Mouse (Mus musculus): ENCODE measurements at regions not wholly inside any gene's neighbourhood (a gene's known extent, or its start where the extent isn't known, plus 50 kb on each side); places are given as distances from the start of the nearest gene placed in this dataset.

- peak; percentile 58; the same call in 1 of the 2 replicates for ATAC-seq (ENCODE audit: low TSS enrichment)
These were observed 142.8 kb downstream of the Ets2 start for GRCm38 (mm10) chr16:95844691-95845090.

GRCm38 (mm10) chr16:95842766-95843165 is 140.9 kb downstream of the Ets2 start:
- ATAC-seq (ENCODE audit: low TSS enrichment) = no peak

DNA sequence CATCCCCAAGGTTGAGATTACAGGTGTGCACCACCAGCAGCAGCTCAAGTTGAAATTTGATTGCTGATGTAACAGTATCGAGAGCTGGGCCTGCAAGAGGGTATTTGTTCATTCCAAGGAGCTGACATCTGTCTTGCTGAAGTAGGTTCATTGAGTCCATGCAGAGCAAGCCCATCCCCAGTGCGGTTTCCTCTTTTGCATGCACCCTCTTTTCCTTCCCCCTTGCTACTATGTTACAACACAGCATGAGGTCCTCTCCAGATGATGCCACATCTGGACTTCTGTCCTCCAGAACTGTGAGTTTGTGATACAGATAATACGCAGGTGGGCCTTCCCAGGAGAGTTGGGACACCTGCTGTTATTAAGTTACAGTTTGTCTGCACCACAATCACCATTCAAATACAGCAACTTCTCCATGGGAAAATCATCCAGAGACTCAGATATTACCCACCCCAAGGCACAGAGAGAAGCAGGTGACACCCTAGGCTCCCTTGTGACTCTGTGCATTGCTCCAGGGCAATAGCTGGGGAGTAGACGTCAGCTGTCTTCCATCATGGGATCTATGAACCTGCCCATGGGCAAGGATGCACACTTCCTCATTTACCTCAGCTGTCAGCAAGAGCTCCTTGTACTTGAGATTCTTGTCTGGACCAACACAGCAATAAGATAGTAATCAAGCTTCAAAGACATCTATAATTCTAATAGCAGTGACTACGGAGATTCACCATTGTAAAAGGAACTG is 137.8 kb downstream of the Ets2 start:
- no peak for ATAC-seq (ENCODE audit: low TSS enrichment)

GRCm38 (mm10) chr16:95838886-95839430 is 137.1 kb downstream of the Ets2 start:
- no peak for ATAC-seq (ENCODE audit: low TSS enrichment)

DNA sequence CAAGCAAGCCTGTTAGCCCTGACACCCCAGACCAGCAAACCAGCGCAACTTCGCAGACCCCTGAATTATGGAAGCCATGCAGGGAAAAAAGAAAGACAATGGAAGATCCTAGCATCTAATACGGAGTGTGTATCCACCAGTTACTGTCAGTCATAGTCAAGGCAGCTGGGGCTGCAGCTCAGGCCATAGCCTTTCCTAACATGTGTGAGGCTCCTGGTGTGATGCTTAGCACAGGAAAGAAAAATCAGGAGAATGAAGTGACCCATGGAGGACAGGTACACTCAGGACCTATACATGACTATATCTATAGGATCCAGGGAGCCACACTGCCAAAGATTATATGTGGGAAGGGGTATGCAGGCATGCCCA is 136.6 kb downstream of the Ets2 start:
- no peak for ATAC-seq (ENCODE audit: low TSS enrichment)

GRCm38 (mm10) chr16:95837723-95838477 is 136.0 kb downstream of the Ets2 start:
- no peak for ATAC-seq (ENCODE audit: low TSS enrichment)

DNA sequence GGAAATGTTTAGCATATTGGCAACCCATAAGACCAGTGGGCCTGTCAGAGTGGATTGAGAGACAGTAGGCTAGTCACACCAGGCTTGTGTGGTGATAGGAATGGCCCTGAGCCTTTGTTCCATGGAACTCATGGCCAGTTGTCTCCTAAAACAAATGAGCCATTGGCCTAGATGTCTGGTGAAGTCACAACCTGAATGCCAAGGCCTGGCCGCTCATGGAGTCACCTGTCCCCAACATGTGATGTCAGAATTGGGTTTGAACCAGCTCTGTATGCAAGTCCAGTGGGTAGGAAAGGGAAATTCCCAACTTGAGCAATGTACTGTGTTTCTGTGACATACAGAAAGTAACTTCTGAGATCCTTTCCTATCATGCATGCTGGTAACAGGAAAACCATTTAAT is 134.1 kb downstream of the Ets2 start:
- ATAC-seq (ENCODE audit: low TSS enrichment) = no peak

GRCm38 (mm10) chr16:95834556-95835288 is 132.8 kb downstream of the Ets2 start:
- ATAC-seq (ENCODE audit: low TSS enrichment) = no peak

GRCm38 (mm10) chr16:95833455-95833854 is 131.6 kb downstream of the Ets2 start:
- no peak for ATAC-seq (ENCODE audit: low TSS enrichment)

DNA sequence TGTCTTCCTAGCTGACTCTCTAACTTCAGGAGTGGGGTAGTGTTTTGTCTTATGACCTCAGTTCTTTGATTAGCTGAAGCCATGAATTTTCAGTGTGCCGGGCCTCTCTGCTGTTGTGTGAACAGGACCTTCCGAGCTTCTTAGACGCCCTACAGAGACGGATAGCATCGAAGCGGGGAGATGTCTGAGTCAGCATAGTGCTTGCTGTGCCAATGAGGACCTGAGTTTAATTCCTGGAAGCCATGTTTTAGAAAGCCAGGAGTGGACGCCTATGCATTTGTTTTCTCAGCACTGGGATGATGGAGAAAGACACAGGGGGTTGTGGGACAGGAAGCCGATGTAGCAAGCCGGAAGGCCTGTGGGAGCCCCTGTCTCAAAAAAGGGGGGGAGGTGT is 130.5 kb downstream of the Ets2 start:
- ATAC-seq (ENCODE audit: low TSS enrichment) = peak; percentile 51; the same call in 1 of the 2 replicates

DNA sequence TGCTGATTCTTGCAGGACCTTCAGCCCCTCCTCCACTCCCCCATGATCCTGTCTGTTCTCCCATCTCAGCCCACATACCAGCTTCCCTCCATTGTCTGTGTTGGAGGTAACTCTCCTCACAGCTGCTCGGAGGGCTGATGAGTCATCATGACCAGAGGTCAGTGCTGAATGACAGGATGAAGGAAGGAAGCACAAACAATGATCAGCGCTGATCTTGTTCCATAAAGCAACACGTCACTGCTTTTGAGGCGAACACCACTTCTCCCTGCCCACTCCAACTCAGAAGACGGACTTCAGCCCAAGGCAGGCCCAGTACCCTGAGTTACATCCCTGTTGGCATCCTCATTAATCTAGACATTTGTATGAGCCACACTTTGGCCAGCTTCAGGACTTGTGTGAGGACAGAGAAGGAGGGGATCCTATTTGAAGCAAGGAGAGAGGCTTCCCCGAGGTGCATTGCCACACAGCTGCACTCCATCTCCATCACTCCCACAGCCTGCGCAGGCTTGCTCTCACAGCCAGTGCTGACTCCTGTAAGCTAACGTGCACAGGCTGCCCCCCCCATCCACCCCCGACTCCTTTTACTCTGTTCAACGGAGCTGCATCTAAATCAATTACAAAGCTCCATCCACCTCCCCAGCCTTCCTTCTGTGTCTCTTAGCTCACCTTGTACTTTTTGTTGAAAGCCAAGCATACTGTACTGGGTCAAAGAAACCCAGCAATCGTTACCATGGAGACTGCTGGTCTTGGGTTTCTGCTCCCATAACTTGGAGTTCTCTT is 129.9 kb downstream of the Ets2 start:
- peak; percentile 81 for ATAC-seq (ENCODE audit: low TSS enrichment)

- no peak for ATAC-seq (ENCODE audit: low TSS enrichment)
These were observed 125.5 kb downstream of the Ets2 start for GRCm38 (mm10) chr16:95827402-95827737.

- no peak for ATAC-seq (ENCODE audit: low TSS enrichment)
These were observed 125.0 kb downstream of the Ets2 start for GRCm38 (mm10) chr16:95826681-95827401.

DNA sequence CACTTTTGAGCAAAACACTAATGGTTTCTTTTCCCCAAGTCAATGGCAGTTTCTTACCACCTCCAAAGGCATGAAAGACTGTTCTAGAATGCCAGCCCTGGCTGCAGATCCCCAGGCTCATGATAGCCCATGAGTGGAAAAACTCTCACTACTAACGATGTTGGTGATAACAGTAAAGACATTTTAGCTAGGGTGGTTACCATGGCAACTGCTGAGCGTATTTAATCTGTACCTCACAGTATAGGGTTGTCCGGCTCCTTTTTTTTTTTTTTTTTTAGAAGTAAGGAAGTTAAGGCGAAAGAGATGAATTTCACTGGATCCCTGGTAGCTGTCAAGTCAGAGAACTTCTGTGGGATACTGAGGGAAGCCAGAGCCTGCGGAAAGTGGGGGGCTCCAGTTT is 123.8 kb downstream of the Ets2 start:
- ATAC-seq (ENCODE audit: low TSS enrichment) = no peak; the same call in 1 of the 2 replicates

- no peak for ATAC-seq (ENCODE audit: low TSS enrichment)
These were observed 123.1 kb downstream of the Ets2 start for GRCm38 (mm10) chr16:95824720-95825534.

DNA sequence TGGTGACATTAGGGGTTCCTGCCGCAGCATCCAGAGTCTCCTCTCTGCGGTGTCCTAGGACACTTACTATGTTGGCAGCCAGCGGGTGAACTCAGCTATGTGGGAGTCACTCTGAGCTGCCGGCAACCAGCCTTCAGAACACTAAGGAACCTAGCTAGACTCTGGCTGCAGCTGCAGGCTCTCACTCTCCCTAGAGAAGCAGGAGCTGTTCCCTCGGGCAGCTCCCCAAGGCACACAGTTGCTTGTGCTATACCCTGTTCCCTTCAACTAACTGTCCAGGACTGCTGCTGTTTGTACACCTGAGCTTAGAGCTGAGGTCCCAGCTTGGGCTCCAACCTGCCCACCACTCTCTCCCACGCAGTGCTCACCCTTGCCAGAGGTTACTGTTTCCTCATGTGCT is 121.9 kb downstream of the Ets2 start:
- peak; percentile 89 for ATAC-seq (ENCODE audit: low TSS enrichment)

DNA sequence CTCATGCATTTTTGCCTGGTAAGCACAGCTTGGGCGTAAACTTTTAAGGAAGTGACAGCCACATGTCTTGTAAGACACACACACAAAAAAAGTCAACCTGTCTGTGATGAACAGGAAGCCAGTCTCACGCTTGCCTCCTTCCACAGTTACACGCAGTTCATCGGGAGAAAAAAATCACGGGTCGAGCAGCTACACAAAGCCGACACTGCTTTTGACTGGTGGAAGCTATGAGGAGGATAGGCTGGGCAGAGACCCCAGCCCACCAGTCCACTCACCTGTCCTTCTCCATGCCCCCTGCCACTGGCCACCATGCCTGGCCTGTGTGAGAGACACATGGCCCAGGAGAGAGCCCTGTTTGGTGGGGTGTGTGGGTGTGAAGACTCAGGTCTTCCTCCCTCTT is 119.2 kb downstream of the Ets2 start:
- no peak for ATAC-seq (ENCODE audit: low TSS enrichment)

GRCm38 (mm10) chr16:95820606-95821005 is 118.7 kb downstream of the Ets2 start:
- ATAC-seq (ENCODE audit: low TSS enrichment) = no peak

DNA sequence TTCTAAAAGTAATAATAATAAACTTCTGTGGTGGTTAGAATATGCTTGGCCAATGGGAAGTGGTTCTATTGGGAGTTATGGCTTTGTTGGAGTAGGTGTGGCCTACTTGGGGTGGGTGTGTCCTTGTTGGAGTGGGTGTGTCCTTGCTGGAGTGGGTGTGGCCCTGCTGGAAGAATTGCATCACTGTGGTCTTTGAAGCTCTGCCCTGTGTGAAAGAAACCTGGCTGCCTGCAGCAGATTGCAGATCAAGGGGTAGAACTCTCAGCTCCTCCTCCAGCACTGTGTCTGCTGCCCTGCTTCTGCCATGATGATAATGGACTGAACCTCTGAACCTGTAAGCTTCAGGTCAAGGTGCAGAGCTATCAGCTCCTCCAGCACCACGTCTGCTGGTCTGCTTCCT is 118.1 kb downstream of the Ets2 start:
- ATAC-seq (ENCODE audit: low TSS enrichment) = no peak

DNA sequence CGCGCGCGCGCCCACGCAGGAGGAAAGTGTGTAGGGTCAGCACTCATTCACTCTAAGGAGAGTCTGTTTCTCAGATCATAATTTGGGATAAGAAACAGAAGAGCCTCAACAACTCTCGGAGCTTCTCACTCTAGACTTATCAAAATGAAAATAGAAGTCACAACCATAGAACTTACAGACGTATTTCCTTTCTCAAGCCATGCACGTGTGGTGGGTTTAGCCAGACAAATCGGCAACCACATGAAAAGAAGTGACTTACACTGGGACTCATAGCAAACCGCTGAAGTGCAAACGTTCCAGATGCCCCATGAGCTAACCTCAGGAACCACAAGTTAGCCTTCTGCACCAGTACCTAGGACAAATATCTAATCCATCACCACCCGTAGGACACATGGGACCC is 114.1 kb downstream of the Ets2 start:
- ATAC-seq (ENCODE audit: low TSS enrichment) = no peak
